Mouse (Mus musculus) adrenal gland, adult 18-20 months (tissue): Measurements from ENCODE around the gene Inf2. TPM values are rescaled to one million over a fixed set of nuclear protein-coding genes. Genes with fewer than 3 reads are reported as not detected.
A peak's percentile ranks its signal among the peaks of the same experiment; 100 is the strongest.

Experiments
- DNase-seq, 2 experiments: peaks; one replicate each; pipeline ENCODE4 v3.0.0; 2021 to 2022; ENCODE audit warnings: low spot score in 2 of 2
- long read RNA-seq, 2 experiments: library from polyadenylated mRNA; stranded (forward); transcript quantifications; one replicate each; pipeline ENCODE4 v2.0.0; 2021
- total RNA-seq, 2 experiments: library from RNA; stranded (reverse); gene quantifications; 1 replicate in 1 of 2; 2 replicates in 1 of 2; pipeline ENCODE4 v1.2.3; 2021

Inf2 gene
- total RNA-seq = 10 to 100 TPM; 25.2 to 29.7 TPM
- long read RNA-seq, experiment 1, partial matches to known transcripts = 1 of 4 reads
- long read RNA-seq, experiment 1, other reads (novel, unspliced or antisense) = 3 of 4 reads
- long read RNA-seq, experiment 2, partial matches to known transcripts = 9 of 19 reads
- long read RNA-seq, experiment 2, other reads (novel, unspliced or antisense) = 6 of 19 reads

GRCm38 (mm10) chr12:112588426-112589256 is at the start of gene Inf2:
Inf2 (plus strand) TSS chr12:112588784.
- DNase-seq = peak; percentile 88 to 89

- DNase-seq = no peak
Measured at GRCm38 (mm10) chr12:112539466-112539965, 49.1 kb upstream of the Inf2 start.

GRCm38 (mm10) chr12:112540321-112540720 is 48.3 kb upstream of the Inf2 start:
- no peak for DNase-seq

- no peak for DNase-seq
Measured at GRCm38 (mm10) chr12:112541483-112542091, 47.0 kb upstream of the Inf2 start.

GRCm38 (mm10) chr12:112542257-112542919 is 46.2 kb upstream of the Inf2 start:
- DNase-seq = no peak

GRCm38 (mm10) chr12:112542920-112543300 is 45.7 kb upstream of the Inf2 start:
- DNase-seq = peak; percentile 94 to 96

GRCm38 (mm10) chr12:112543941-112544340 is 44.6 kb upstream of the Inf2 start:
- no peak for DNase-seq

- DNase-seq = no peak
Measured at GRCm38 (mm10) chr12:112544946-112545701, 43.5 kb upstream of the Inf2 start.

- no peak for DNase-seq
Measured at GRCm38 (mm10) chr12:112546110-112546509, 42.5 kb upstream of the Inf2 start.

GRCm38 (mm10) chr12:112549287-112549686 is 39.3 kb upstream of the Inf2 start:
- no peak for DNase-seq

GRCm38 (mm10) chr12:112551861-112552375 is 36.7 kb upstream of the Inf2 start:
- DNase-seq = peak; percentile 90 to 94

- DNase-seq = no peak
Measured at GRCm38 (mm10) chr12:112552520-112552919, 36.1 kb upstream of the Inf2 start.

- no peak for DNase-seq
Measured at GRCm38 (mm10) chr12:112554900-112555299, 33.7 kb upstream of the Inf2 start.

GRCm38 (mm10) chr12:112556531-112557060 is 32.0 kb upstream of the Inf2 start:
- no peak for DNase-seq

GRCm38 (mm10) chr12:112557219-112557618 is 31.4 kb upstream of the Inf2 start:
- DNase-seq = no peak

- DNase-seq = no peak
Measured at GRCm38 (mm10) chr12:112559231-112559630, 29.4 kb upstream of the Inf2 start.

- DNase-seq = no peak
Measured at GRCm38 (mm10) chr12:112559671-112560070, 28.9 kb upstream of the Inf2 start.

- DNase-seq = no peak
Measured at GRCm38 (mm10) chr12:112560176-112560797, 28.3 kb upstream of the Inf2 start.

- DNase-seq = no peak
Measured at GRCm38 (mm10) chr12:112561163-112561562, 27.4 kb upstream of the Inf2 start.

GRCm38 (mm10) chr12:112562462-112562861 is 26.1 kb upstream of the Inf2 start:
- no peak for DNase-seq
